Mouse (Mus musculus): ENCODE measurements at regions not wholly inside any gene's neighbourhood (a gene's known extent, or its start where the extent isn't known, plus 50 kb on each side); places are given as distances from the start of the nearest gene placed in this dataset.

DNA sequence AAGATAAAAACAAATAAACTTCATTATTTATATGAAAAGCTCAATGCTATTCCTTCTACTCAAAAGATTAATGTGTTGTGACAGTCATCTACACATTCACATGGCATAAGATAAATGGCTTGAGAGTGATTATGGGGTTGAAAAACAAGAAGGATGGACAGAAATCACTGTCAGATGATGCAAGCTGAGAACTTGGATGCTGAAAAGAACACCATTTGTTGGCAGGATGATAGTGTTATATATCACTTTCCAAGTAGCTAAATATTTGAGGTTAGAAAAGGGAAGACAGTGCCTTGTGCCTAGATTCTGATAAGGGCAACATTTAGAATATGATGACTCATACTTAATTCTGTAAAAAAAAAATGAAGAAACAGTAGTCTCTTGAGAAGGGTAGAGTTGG, 817.0 kb downstream of the Phex start:
- no peaks in the 10 kb centered on the region for H3K4me1 ChIP-seq (ENCODE audit: control insufficient read depth, insufficient read depth, low read length)
- H3K4me2 ChIP-seq (ENCODE audit: low read depth, low read length) = no peak overlapping the region
- no peaks in the 10 kb centered on the region for H3K36me3 ChIP-seq (replicated peaks; ENCODE audit: control insufficient read depth, insufficient read depth, low read depth, low read length)
- DNase-seq (ENCODE audit: low spot score) (no peak), ATAC-seq (replicated peaks; ENCODE audit: insufficient number of reproducible peaks, low FRiP score, low TSS enrichment, low read depth) (no peak)
- H3K4me3 ChIP-seq (ENCODE audit: low read depth, low read length) = no peak overlapping the region
- H3K27ac ChIP-seq (replicated peaks; ENCODE audit: low read depth, low read length) = no peak overlapping the region
- H3K9ac ChIP-seq (replicated peaks; ENCODE audit: low read length) = no peak overlapping the region
- no peaks in the 10 kb centered on the region for H3K9me3 ChIP-seq (replicated peaks; ENCODE audit: control insufficient read depth, low read length)
- H3K27me3 ChIP-seq (ENCODE audit: control insufficient read depth, insufficient read depth, low read length) = no peaks in the 10 kb centered on the region

- DNase-seq (ENCODE audit: low spot score) (peak; percentile 1), ATAC-seq (replicated peaks; ENCODE audit: insufficient number of reproducible peaks, low FRiP score, low TSS enrichment, low read depth) (no peak)
- no peaks in the 10 kb centered on the region for H3K9me3 ChIP-seq (replicated peaks; ENCODE audit: control insufficient read depth, low read length)
- no peak overlapping the region for H3K4me2 ChIP-seq (ENCODE audit: low read depth, low read length)
- H3K27me3 ChIP-seq (ENCODE audit: control insufficient read depth, insufficient read depth, low read length) = no peaks in the 10 kb centered on the region
- 73% methylated on average over 5 of the region's 5 CpGs for WGBS
- H3K27ac ChIP-seq (replicated peaks; ENCODE audit: low read depth, low read length) = no peak overlapping the region
- no peak overlapping the region for H3K4me3 ChIP-seq (ENCODE audit: low read depth, low read length)
- no peaks in the 10 kb centered on the region for H3K4me1 ChIP-seq (ENCODE audit: control insufficient read depth, insufficient read depth, low read length)
- H3K36me3 ChIP-seq (replicated peaks; ENCODE audit: control insufficient read depth, insufficient read depth, low read depth, low read length) = no peaks in the 10 kb centered on the region
- H3K9ac ChIP-seq (replicated peaks; ENCODE audit: low read length) = no peak overlapping the region
Measured at GRCm38 (mm10) chrX:156594735-156595134, 820.4 kb downstream of the Phex start.
